Mouse (Mus musculus) gastrocnemius, adult 2 months (tissue): ENCODE data around the gene Tfr2. TPM values are rescaled to one million over a fixed set of nuclear protein-coding genes. Genes with fewer than 3 reads are reported as not detected.
A peak's percentile ranks its signal among the peaks of the same experiment; 100 is the strongest.

ENCODE experiments used
- DNase-seq: peaks from one replicate; pipeline ENCODE4 v3.0.0; 2022
- H3K27ac ChIP-seq: fragments of 200-600 bp; 2 replicates; pipeline ENCODE4 v1.8.1; 2022; ENCODE audit warnings: mild to moderate bottlenecking
- H3K4me3 ChIP-seq: fragments of 200-600 bp; 2 replicates; pipeline ENCODE4 v1.8.1; 2022; ENCODE audit warnings: mild to moderate bottlenecking, moderate library complexity
- CTCF ChIP-seq: fragments of 200-600 bp; IDR thresholded peaks from 2 replicates; pipeline ENCODE4 v1.8.1; 2022; ENCODE audit warnings: antibody characterized with exemption, mild to moderate bottlenecking, moderate library complexity
- intact Hi-C: fragments of 180-260 bp; cut with DNase I; formaldehyde crosslinking; loops from one replicate; pipeline ENCODE4 v1.15.1; 2025
- total RNA-seq, 2 experiments: library from RNA; stranded (reverse); gene quantifications; 2 replicates each; pipeline ENCODE4 v1.2.3; 2021

Tfr2 gene
- total RNA-seq, 2 experiments from 2014 or later: not detected

DNA sequence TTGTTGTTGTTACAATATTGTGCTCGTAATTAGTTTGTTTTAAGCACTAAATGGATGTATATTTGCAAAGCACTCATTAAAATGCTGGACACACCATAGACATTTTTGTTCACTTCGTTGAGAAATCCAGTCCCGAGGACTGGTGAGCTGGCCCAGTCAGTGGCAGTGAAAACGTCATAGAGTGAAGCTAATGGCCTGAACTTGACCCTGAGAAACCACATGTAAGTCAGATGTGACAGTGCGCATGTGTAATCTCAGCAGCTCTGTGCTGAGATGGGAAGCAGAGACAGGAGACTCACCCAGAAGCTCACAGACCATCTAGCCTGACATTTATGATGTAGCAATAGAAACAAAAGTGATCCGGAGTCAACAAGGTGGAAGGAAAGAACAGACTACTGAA, 24.7 kb upstream of the Tfr2 start:
- intact Hi-C loops: no loop called here
- H3K4me3 ChIP-seq: no peak overlapping the region
- H3K27ac ChIP-seq: no peak overlapping the region
- TF ChIP-seq CTCF: no peak
- DNase-seq: no peak

DNA sequence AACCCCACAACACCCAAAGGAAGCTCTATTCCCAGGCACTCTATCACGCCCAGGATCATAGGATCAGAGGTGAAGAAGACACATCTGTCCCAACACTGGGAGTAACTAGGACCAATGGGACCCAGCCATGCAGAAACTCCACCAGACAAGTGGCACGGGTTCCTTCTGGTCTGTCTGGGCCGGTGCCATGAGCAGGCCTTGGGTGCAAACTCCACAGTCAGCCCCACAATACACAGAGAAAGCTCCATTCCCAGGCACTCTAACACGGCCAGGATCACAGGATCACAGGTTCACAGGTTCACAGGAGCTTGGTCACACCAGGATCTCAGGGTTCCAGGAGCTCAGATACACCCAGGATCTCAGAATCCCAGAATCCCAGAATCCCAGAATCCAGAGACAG, 24.0 kb upstream of the Tfr2 start:
- Histone ChIP-seq H3K27ac (no peak overlapping the region), H3K4me3 (no peak overlapping the region)
- TF ChIP-seq CTCF: no peak
- intact Hi-C loops: no loop called here
- DNase-seq: no peak

DNA sequence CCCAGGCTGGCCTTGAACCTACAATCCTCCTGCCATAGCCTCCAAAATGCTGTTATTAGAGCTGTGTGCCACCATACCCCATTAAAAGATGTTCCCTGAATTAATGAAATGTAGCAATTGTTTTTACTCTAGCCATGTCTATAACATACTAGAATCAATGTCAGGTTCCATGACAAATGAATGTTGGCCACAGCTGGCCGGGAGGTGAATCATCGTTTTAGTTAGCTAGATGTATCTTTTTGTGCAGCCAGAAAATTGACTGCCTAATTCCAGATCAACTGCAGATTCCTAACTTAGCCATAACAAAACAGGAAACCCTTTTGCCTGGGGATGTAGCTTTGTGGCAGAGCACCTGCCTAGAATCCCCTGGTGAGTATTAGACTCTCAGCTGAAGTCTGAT, 19.8 kb upstream of the Tfr2 start:
- no peak overlapping the region for H3K4me3 ChIP-seq
- intact Hi-C loops: no loop called here
- TF ChIP-seq CTCF: no peak
- no peak for DNase-seq
- H3K27ac ChIP-seq: no peak overlapping the region

DNA sequence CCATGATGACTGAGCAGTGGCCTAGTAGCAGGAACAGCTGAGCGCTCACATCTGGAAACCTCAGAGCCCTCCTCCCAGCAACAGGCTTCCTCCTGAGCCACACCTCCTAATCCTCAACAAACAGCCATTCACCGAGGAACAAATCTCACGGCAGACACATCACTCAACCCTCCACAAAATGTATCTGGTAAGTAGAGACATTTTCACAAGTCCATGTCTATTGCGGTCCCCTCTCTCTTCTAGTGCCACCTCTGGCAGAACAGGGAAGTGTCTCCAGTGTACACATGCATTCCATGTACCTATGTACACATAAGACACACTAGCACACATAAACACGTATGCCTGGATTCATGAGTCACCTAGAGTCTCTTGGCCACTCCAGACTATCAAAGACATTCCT, 18.5 kb upstream of the Tfr2 start:
- H3K27ac ChIP-seq: no peak overlapping the region
- intact Hi-C loops: no loop called here
- no peak overlapping the region for H3K4me3 ChIP-seq
- DNase-seq: no peak
- peak; percentile 25; the same call in 1 of the 2 replicates for TF ChIP-seq CTCF

DNA sequence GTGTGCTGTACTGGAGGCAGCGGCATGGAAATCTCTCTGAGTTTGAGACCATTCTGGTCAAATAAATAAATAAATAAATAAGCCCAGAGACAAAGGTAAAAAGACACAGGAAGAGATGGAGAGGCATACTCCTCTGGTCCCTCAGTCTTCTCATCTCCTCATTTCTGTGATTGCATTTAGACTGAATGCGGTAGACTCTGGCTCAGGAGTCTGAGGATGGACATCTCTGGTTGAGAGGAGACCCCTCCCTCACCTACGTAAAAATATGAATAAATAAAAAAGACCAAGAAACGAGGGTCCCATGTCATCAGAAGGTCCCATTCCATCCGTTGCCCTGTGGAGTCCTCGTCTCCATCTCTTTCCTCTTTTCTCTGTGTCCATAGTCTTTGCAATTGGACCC, 16.6 kb upstream of the Tfr2 start:
- no peak for TF ChIP-seq CTCF
- Histone ChIP-seq H3K27ac (no peak overlapping the region), H3K4me3 (no peak overlapping the region; the same call in 1 of the 2 replicates)
- no peak for DNase-seq
- intact Hi-C loops: no loop called here

DNA sequence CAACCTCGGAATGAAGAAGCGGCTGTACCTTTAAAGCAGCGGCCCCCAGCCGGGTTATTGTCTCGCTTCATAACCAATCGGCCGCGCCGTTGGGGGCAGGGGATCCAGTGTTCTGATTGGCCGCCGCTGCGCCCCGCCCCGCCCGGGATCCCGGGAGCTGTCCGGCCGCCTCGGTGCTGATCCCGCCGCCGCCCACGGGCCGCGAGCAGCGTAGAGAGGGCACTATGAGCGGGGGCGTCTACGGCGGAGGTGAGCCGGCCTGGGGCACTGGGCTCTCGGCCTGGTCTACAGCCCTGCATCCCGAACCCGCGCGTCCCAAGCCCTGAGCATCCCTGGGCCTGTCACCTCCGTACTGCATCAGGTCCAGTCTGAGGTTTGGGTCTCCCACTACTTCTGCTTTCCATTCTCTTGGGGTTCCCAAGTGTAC, 16.2 kb upstream of the Tfr2 start, which contains the start of gene Actl6b:
TSS of gene Actl6b (plus strand) at position 107 of the 427 bp plus-strand sequence.
- H3K27ac ChIP-seq: no peak within 1 kb of the TSS
- intact Hi-C loops: no loop called here
- no peak within 1 kb of the TSS; the same call in 1 of the 2 replicates for H3K4me3 ChIP-seq
- TF ChIP-seq CTCF: no peak
- DNase-seq: peak; percentile 80

DNA sequence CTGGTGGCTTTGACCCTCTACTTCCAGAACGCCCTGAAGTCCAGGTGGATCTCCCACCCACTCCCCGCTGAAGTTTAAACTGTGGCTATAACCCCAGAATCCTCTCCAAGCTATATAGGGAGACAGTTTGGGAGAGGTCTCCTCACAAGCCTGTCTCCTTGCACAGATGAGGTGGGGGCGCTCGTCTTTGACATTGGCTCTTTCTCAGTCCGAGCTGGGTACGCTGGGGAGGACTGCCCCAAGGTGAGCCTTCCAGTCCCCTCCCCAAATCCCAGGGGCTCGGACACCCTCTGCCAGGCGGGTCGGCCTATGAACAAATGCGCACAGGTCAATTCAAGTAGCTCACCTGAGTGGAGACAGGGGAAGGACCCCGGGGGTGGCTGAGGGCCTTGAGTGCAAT, 15.7 kb upstream of the Tfr2 start:
- intact Hi-C loops: no loop called here
- Histone ChIP-seq H3K27ac (no peak overlapping the region), H3K4me3 (no peak overlapping the region)
- no peak for TF ChIP-seq CTCF
- no peak for DNase-seq

DNA sequence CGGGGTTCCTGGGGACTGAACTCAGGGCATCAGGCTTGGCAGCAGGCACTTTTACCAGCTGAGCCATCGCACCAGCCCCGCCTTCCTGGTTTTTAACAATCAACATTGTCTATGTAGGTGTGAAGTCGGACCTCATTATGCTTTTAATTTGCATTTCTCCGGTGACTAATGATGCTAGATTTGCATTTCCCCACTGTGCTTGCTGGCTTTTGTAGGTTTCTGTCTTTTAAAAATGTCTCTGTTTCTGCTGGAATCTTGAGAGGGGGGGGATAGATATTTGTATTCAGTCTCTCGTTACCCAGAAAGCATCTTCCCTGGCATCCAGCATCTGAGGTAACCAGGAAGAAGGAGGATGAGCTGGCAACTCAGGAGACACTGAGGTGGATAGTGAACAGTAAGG, 8.1 kb upstream of the Tfr2 start:
- intact Hi-C loops: no loop called here
- no peak overlapping the region for H3K27ac ChIP-seq
- H3K4me3 ChIP-seq: no peak overlapping the region
- TF ChIP-seq CTCF: no peak
- no peak for DNase-seq

DNA sequence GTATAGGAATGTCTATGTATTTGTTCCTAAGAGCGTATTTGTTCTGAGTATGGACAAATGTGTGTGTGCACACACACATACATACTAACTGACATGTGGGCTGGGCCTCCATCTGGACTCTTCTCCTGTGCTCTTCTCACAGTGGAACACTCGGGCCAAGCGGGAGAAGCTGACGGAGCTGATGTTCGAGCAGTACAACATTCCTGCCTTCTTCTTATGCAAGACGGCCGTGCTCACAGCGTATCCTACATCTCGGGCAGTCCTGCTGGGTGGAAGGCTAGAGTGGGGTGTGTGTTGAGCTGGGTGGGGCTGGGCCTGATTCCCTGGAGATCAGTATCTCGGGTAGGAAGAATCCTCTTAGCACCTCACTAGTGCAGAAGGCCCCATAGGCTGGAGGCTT, 6.7 kb upstream of the Tfr2 start:
- no peak for DNase-seq
- H3K4me3 ChIP-seq: no peak overlapping the region

DNA sequence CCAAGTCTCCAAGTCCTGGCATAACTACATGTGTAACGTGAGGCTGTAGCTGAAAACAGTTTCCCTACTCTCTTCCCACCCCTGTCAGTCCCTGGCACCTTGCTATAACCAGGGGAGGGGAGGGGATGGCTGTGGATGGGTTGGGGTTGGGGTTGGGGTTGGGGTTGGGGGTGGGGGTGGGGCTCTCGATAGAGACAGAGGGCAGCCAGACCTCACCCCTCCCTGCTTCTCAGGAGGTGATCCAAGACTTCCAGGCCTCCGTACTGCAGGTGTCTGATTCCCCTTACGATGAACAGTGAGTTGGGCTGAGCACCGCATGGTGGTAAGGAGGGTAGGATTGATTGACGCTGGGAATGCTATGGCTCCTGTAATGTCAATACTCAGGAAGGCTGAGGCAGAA, 3.9 kb upstream of the Tfr2 start:
- intact Hi-C loops: no loop called here
- H3K27ac ChIP-seq: no peak overlapping the region
- H3K4me3 ChIP-seq: no peak overlapping the region
- no peak for DNase-seq
- TF ChIP-seq CTCF: no peak

More for the DNA sequence above, 6.7 kb upstream of the Tfr2 start:
- H3K27ac ChIP-seq: no peak overlapping the region
- TF ChIP-seq CTCF: no peak
- intact Hi-C loops: no loop called here

DNA sequence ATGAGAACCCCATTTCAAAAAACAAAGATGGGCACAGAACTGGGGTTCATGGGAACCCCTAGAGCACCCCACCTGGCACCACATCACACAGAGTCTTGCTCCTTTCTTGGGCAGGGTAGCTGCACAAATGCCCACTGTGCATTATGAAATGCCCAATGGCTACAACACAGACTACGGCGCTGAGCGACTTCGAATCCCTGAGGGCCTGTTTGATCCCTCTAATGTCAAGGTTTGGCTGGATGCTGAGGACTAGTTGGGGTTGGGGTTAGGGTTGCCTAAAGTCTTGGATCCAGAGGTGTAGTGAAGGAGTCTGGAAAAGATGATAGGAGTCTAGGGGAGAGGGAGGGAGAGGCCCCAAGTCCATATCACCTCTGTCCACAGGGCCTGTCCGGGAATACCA, 3.2 kb upstream of the Tfr2 start:
- no peak for DNase-seq
- no peak overlapping the region for H3K27ac ChIP-seq
- intact Hi-C loops: no loop called here
- TF ChIP-seq CTCF: no peak
- no peak overlapping the region for H3K4me3 ChIP-seq

DNA sequence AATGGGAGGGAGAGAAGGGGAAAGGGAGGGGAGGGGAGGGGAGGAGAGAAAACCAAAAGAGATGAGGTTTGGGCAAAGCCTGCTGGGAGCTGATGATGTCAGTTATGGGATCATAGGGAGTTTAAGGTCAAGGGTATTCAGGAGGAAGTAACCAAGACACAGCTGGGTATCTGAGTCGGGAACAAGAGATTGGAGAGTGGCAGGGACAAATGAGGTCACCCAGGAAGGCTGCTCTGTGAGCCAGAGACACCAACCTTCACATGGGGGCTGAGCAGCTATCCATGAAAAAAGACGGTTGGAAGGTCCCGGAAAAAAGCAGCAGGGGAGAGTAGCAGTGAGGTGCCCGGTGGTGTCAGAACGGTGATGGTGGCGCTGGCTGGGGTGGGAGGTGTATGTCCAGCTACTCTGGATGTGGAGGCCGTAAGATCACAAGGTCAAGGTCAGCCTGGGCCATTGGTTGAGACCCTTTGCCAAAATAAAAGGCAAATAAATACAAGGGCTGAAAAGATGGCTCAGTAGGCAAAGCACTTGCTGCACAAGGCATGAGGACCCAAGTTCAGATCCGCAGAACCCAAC, 1.3 kb upstream of the Tfr2 start:
- TF ChIP-seq CTCF: no peak
- Histone ChIP-seq H3K27ac (no peak overlapping the region), H3K4me3 (no peak overlapping the region)
- DNase-seq: no peak
- intact Hi-C loops: no loop called here

DNA sequence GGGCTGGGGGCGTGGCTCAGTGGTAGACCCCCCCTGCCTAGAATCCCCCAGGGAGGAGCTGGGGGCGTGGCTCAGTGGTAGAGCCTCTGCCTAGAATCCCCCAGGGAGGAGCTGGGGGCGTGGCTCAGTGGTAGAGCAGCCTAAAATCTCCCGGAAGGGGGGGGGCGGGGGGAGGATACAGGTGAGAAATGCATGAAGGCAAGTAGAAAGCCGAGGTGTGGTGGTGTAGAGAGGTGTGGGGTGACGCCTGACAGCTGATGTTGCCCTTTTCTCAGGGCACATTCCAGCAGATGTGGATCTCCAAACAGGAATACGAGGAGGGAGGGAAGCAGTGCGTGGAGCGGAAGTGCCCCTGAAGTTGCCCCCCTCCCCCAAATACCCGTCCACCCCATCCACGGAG, 609 bp upstream of the Tfr2 start:
- no peak overlapping the region for H3K27ac ChIP-seq
- peak overlapping the region; percentile 36; the same call in 1 of the 2 replicates for H3K4me3 ChIP-seq
- TF ChIP-seq CTCF: no peak
- intact Hi-C loops: no loop called here
- DNase-seq: no peak

DNA sequence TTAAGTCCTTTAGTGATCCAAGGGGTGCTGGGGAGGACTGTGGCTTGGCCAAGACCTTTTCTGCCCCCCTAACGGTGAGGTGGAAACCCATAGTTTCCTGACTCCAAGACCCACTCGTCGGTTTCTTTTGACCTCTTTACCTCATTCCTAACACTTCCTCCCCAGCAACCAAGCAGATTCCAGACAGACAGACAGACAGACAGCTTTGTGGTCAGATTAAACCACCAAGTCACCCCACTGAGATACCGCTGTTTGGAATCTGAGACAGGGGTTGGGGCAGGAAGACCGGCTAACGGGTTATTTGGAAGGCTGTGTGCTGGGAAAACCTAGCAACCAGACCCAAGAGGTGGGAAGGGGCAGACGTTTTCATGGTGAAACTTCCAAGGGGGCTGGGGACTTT, 541 bp downstream of the Tfr2 start:
- DNase-seq: no peak
- intact Hi-C loops: no loop called here
- TF ChIP-seq CTCF: no peak
- Histone ChIP-seq H3K27ac (no peak overlapping the region), H3K4me3 (no peak overlapping the region)
